Mouse (Mus musculus) adipocyte (in vitro differentiated cells): ENCODE data around the gene Smim26.
"Not testable (repeated sequence)": the region's sequence is repeated elsewhere in the genome, so short reads cannot be mapped to it uniquely, and the experiment has no call there.

Experiments used
- DNase-seq: peaks from one replicate; pipeline ENCODE4 v3.0.0-alpha.2; 2016; ENCODE audit warnings: low spot score

Smim26 gene

GRCm38 (mm10) chr2:144593951-144594651, at the start of gene Smim26:
Gene Smim26 (plus strand): TSS chr2:144594054.
- DNase-seq: peak; percentile 84

- peak; percentile 78 for DNase-seq
These were observed 49.2 kb upstream of the Smim26 start for GRCm38 (mm10) chr2:144544630-144545029.

- no peak for DNase-seq
These were observed 48.8 kb upstream of the Smim26 start for GRCm38 (mm10) chr2:144545061-144545460.

GRCm38 (mm10) chr2:144545481-144545880, 48.4 kb upstream of the Smim26 start:
- DNase-seq: no peak

- DNase-seq: no peak
These were observed 46.3 kb upstream of the Smim26 start for GRCm38 (mm10) chr2:144547559-144547958.

- peak; percentile 80 for DNase-seq
These were observed 43.3 kb upstream of the Smim26 start, which contains the start of gene Rbbp9 for GRCm38 (mm10) chr2:144550529-144550928. Gene Rbbp9 (minus strand): TSS chr2:144550869.

GRCm38 (mm10) chr2:144553905-144554304, 39.9 kb upstream of the Smim26 start:
- no peak for DNase-seq

GRCm38 (mm10) chr2:144555286-144555819, 38.5 kb upstream of the Smim26 start:
- no peak for DNase-seq

GRCm38 (mm10) chr2:144555820-144556552, 37.9 kb upstream of the Smim26 start, which contains the start of gene Sec23b:
Gene Sec23b (plus strand): TSS chr2:144556229.
- peak; percentile 98 for DNase-seq

GRCm38 (mm10) chr2:144588723-144589122, 5.1 kb upstream of the Smim26 start:
- DNase-seq: no peak

- DNase-seq: not testable (repeated sequence)
These were observed 818 bp upstream of the Smim26 start for GRCm38 (mm10) chr2:144593036-144593435.

GRCm38 (mm10) chr2:144598006-144598405, 4.2 kb downstream of the Smim26 start:
- DNase-seq: no peak

- DNase-seq: peak; percentile 88
These were observed 6.2 kb downstream of the Smim26 start, which contains the start of gene Dtd1 for GRCm38 (mm10) chr2:144599831-144600687. Gene Dtd1 (plus strand): TSS chr2:144599897.

GRCm38 (mm10) chr2:144601576-144601975, 7.7 kb downstream of the Smim26 start:
- DNase-seq: no peak

GRCm38 (mm10) chr2:144613956-144614355, 20.1 kb downstream of the Smim26 start:
- DNase-seq: no peak

GRCm38 (mm10) chr2:144617074-144617874, 23.4 kb downstream of the Smim26 start:
- no peak for DNase-seq

GRCm38 (mm10) chr2:144621491-144621890, 27.6 kb downstream of the Smim26 start:
- DNase-seq: no peak

- no peak for DNase-seq
These were observed 39.7 kb downstream of the Smim26 start for GRCm38 (mm10) chr2:144633551-144633950.

- DNase-seq: no peak
These were observed 40.4 kb downstream of the Smim26 start for GRCm38 (mm10) chr2:144634231-144634630.

GRCm38 (mm10) chr2:144634729-144635128, 40.9 kb downstream of the Smim26 start:
- no peak for DNase-seq
